In the genomic region with DNA sequence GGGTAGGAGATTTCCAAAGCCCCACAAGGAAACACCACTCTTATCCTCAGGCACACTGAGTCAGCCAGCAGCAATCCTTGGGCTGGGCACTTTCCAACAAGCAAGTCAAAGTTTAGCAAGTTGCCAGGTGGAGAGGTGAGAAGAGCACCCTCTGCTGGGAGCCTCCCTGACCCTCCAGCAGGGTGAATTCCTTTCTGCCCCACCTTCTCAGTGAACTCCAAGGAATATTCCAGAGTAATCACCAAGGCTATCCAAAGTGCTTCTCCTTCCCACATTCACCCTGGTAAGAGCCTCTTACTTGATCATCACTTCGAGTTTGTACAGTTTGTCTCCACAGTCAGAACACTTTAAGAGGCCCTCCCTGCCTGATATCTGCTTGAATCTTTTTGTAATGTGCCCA, we compare ENCODE assay signal across 15 mouse cellular contexts.
DNase-seq lines count a peak whose midpoint lies in the region; ATAC-seq and TF ChIP-seq lines count a peak whose summit lies in the region.
"Had no signal": no experiment of that assay in that cellular context is flagged by ENCODE, and none has a peak within 500 bp of the region (broad histone marks: within the 10 kb centered on the region; RNA-seq: fewer than 3 reads in every experiment).

No protein-coding gene starts in this region.

- in situ Hi-C loops in Patski (cut with MboI; ENCODE audit: low pct_unique_long_range_greater_than_20kb) = no loop called here

- no peaks in the 10 kb centered on the region for H3K27me3 ChIP-seq in kidney, postnatal 0 days (ENCODE audit: insufficient read depth, low read length)
- no peaks in the 10 kb centered on the region for H3K27me3 ChIP-seq in Patski
- H3K27me3 ChIP-seq: hindbrain, embryonic 12.5 days; liver, embryonic 13.5 days had no signal

- no peaks in the 10 kb centered on the region for H3K9me3 ChIP-seq in kidney, postnatal 0 days (replicated peaks; ENCODE audit: low read length)
- H3K9me3 ChIP-seq: hindbrain, embryonic 12.5 days; liver, embryonic 13.5 days had no signal

- TF ChIP-seq CTCF in kidney, postnatal 0 days (IDR thresholded peaks at IDR 0.05; ENCODE audit: low read depth) = peak; percentile 57
- peak; percentile 37 for TF ChIP-seq CTCF in Patski (IDR thresholded peaks at IDR 0.05)

- CTCF ChIA-PET in Patski (lab: Charles Lee) = interaction anchor here (0.7 kb wide), 1 partner anchor 86 kb away, joined by 3 read pairs; no protein-coding TSS in a partner anchor

- H3K27ac ChIP-seq in kidney, postnatal 0 days = no peak overlapping the region
- H3K27ac ChIP-seq: hindbrain, embryonic 12.5 days; liver, embryonic 13.5 days had no signal

- no peak overlapping the region for H3K4me2 ChIP-seq in kidney, postnatal 0 days (ENCODE audit: low read length)
- H3K4me2 ChIP-seq: hindbrain, embryonic 12.5 days; liver, embryonic 13.5 days; midbrain, embryonic 11.5 days had no signal

- DNase-seq in adrenal gland, adult (ENCODE audit: inconsistent age in 2 of 2, low spot score in 1 of 2) = peak; percentile 7 to 57
- no peak for DNase-seq in adrenal gland, adult 8-10 months
- no peak for DNase-seq in kidney, postnatal 0 days (ENCODE audit: low spot score)
- DNase-seq in kidney, adult 11 months = no peak
- DNase-seq in Patski (ENCODE audit: low read depth, low spot score) = no peak
- peak; percentile 40 for DNase-seq in lung, postnatal 10 days
- no peak for DNase-seq in left cerebral cortex, adult 8-10 months (ENCODE audit: low spot score in 2 of 2)
- DNase-seq in embryo, embryonic 11 days = no peak
- DNase-seq: gastrocnemius, postnatal 14 days; liver, embryonic 13.5 days; right cerebral cortex, postnatal 4 days; thymus, postnatal 25 days had no signal

- POLR2A ChIA-PET in Patski (lab: Charles Lee) = no interaction called here

- ATAC-seq in kidney, postnatal 0 days (replicated peaks; ENCODE audit: low FRiP score, low read depth) = no peak
- ATAC-seq in Patski = no peak

- no peak overlapping the region for H3K4me3 ChIP-seq in kidney, postnatal 0 days (replicated peaks; ENCODE audit: low read depth, low read length)
- H3K4me3 ChIP-seq: erythroblast, embryonic 14.5 days; hindbrain, embryonic 12.5 days; liver, embryonic 13.5 days had no signal

- no peaks in the 10 kb centered on the region for H3K36me3 ChIP-seq in kidney, postnatal 0 days (ENCODE audit: insufficient read depth, low read length)
- H3K36me3 ChIP-seq: hindbrain, embryonic 12.5 days; liver, embryonic 13.5 days had no signal

- 83% methylated on average over 1 of the region's 1 CpGs for WGBS in kidney, postnatal 0 days

- H3K9ac ChIP-seq in kidney, postnatal 0 days (ENCODE audit: low read depth, low read length) = no peak overlapping the region
- H3K9ac ChIP-seq: hindbrain, embryonic 12.5 days; liver, embryonic 13.5 days had no signal

- H3K4me1 ChIP-seq in kidney, postnatal 0 days (replicated peaks; ENCODE audit: insufficient read depth, low read length) = no peaks in the 10 kb centered on the region
- H3K4me1 ChIP-seq: hindbrain, embryonic 12.5 days; liver, embryonic 13.5 days had no signal

Comparison
In these comparisons a context has a peak if more than half of its experiments do, and no peak if none do; other contexts are left out.
1. DNase-seq: peak in adrenal gland, adult (2 of 2) and lung, postnatal 10 days (single experiment); none in adrenal gland, adult 8-10 months (single experiment), kidney, postnatal 0 days (single experiment), kidney, adult 11 months (single experiment), Patski (single experiment), left cerebral cortex, adult 8-10 months (0 of 2) and embryo, embryonic 11 days (single experiment).